Mouse (Mus musculus) heart, embryonic 14.5 days (tissue): ENCODE measurements at regions not wholly inside any gene's neighbourhood (a gene's known extent, or its start where the extent isn't known, plus 50 kb on each side); places are given as distances from the start of the nearest gene placed in this dataset.
A peak's percentile ranks its signal among the peaks of the same experiment; 100 is the strongest.

Experiments
- ATAC-seq: fragments of 200-750 bp; cut with Nextera tagmentation; 2 replicates; pipeline ENCODE4 v1.8.0; 2017; ENCODE audit warnings: low read depth, moderate TSS enrichment; ENCODE audit not compliant: insufficient number of reproducible peaks, insufficient read depth, low FRiP score
- H3K27ac ChIP-seq, 2 experiments: fragments of 200-500 bp in 1 of 2; fragments of 300-500 bp in 1 of 2; sonication (generic) in 1 of 2; replicated peaks in 1 of 2; 2 replicates each; pipeline ENCODE4 v1.5.1; 2012 to 2014; ENCODE audit warnings: low read depth in 2 of 2, low read length in 2 of 2, control low read depth in 1 of 2, mild to moderate bottlenecking in 1 of 2, mixed read lengths in 1 of 2; ENCODE audit not compliant: control insufficient read depth in 1 of 2, insufficient read depth in 1 of 2
- H3K27me3 ChIP-seq: fragments of 300-500 bp; sonication (generic); 2 replicates; pipeline ENCODE4 v1.6.1; 2014; ENCODE audit warnings: mild to moderate bottlenecking, low read length, control low read depth; ENCODE audit not compliant: control insufficient read depth, insufficient read depth
- H3K36me3 ChIP-seq: fragments of 300-500 bp; sonication (generic); 2 replicates; pipeline ENCODE4 v1.6.1; 2014; ENCODE audit warnings: mild to moderate bottlenecking, control low read depth, low read length, mixed read lengths; ENCODE audit not compliant: control insufficient read depth, insufficient read depth
- H3K4me1 ChIP-seq, 2 experiments: fragments of 200-500 bp in 1 of 2; fragments of 300-500 bp in 1 of 2; sonication (generic) in 1 of 2; 2 replicates each; pipeline ENCODE4 v1.6.1; 2012 to 2014; ENCODE audit warnings: low read length in 2 of 2, control low read depth in 1 of 2, mixed read lengths in 1 of 2; ENCODE audit not compliant: control insufficient read depth in 2 of 2, insufficient read depth in 2 of 2
- H3K4me2 ChIP-seq: fragments of 300-500 bp; sonication (generic); 2 replicates; pipeline ENCODE4 v1.6.1; 2014; ENCODE audit warnings: mild to moderate bottlenecking, low read length
- H3K4me3 ChIP-seq, 2 experiments: fragments of 200-500 bp in 1 of 2; fragments of 300-500 bp in 1 of 2; sonication (generic) in 1 of 2; 2 replicates each; pipeline ENCODE4 v1.5.1; 2012 to 2014; ENCODE audit warnings: low read length in 2 of 2, mild to moderate bottlenecking in 2 of 2, control low read depth in 1 of 2, low read depth in 1 of 2, moderate library complexity in 1 of 2; ENCODE audit not compliant: control insufficient read depth in 1 of 2, insufficient read depth in 1 of 2
- H3K9ac ChIP-seq: fragments of 300-500 bp; sonication (generic); 2 replicates; pipeline ENCODE4 v1.6.1; 2014; ENCODE audit warnings: mild to moderate bottlenecking, low read length
- H3K9me3 ChIP-seq: fragments of 300-500 bp; sonication (generic); 2 replicates; pipeline ENCODE4 v1.6.1; 2016; ENCODE audit warnings: low read length, control low read depth; ENCODE audit not compliant: control insufficient read depth
- WGBS: fragments of 180-500 bp; shearing (Covaris S2); extraction: QIAGEN DNeasy Blood & Tissue Kit; methylation state at CpG from one replicate; pipeline ENCODE4 v1.1.7; 2014; 5-methylcytosine and 5-hydroxymethylcytosine counted together

DNA sequence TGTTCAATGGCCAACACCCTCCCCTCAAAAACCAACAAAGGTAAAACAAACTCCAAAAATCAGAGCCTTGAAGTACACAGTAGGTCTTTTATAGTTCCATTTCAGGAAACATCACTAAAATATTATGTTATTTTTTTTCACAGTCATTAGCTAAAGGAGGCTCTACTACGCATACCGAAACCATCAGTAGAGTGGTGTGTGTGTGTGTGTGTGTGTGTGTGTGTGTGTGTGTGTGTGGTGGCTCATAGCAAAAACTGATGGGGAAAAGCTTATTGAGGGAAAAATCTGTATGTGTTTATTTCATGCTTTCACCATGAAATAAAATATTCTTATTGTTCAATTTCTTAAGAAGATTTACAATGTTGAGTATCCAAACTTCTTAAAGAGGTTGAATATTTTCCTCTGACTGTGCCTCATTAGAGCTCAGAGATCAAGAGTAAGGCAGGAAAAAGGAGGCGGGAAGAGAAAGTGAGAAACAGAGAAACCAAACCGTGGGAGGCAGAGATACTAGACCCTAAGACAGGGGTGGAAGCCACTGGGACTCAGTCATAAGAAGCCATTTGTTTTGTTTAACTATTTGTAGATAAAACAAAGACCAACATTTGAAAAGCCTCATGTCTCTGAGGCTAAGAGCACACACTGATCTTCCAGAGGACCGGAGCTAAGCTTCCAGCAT, 159.6 kb downstream of the Icos start:
- H3K27ac ChIP-seq, result no peak overlapping the region
- 53% methylated on average over 5 of the region's 5 CpGs for WGBS
- H3K9me3 ChIP-seq, result no peaks in the 10 kb centered on the region

GRCm38 (mm10) chr1:61137954-61138353, 160.2 kb downstream of the Icos start:
- Histone ChIP-seq H3K4me3 (no peak overlapping the region), H3K36me3 (no peaks in the 10 kb centered on the region), H3K4me2 (no peak overlapping the region), H3K9ac (no peak overlapping the region), H3K4me1 (peaks cover 0 to 15% of the 10 kb centered on the region in 2 experiments; a peak in 2 of 4 replicates), H3K27me3 (no peaks in the 10 kb centered on the region), H3K9me3 (no peaks in the 10 kb centered on the region), H3K27ac (no peak overlapping the region)
- ATAC-seq, result no peak
- 70% methylated on average over 11 of the region's 11 CpGs for WGBS

More for the DNA sequence above, 159.6 kb downstream of the Icos start:
- Histone ChIP-seq H3K9ac (no peak overlapping the region), H3K36me3 (no peaks in the 10 kb centered on the region), H3K4me1 (peaks cover 0 to 13% of the 10 kb centered on the region in 2 experiments; a peak in 2 of 4 replicates), H3K4me3 (no peak overlapping the region), H3K4me2 (no peak overlapping the region), H3K27me3 (no peaks in the 10 kb centered on the region)
- no peak for ATAC-seq

GRCm38 (mm10) chr1:61139291-61139983, 161.7 kb downstream of the Icos start:
- WGBS, result 16% methylated on average over 15 of the region's 15 CpGs
- H3K4me2 ChIP-seq, result peak overlapping the region; percentile 63
- no peak overlapping the region for H3K27ac ChIP-seq
- peak overlapping the region; percentile 31; the same call in 1 of the 2 replicates for H3K9ac ChIP-seq
- ATAC-seq, result no peak
- no peaks in the 10 kb centered on the region for H3K27me3 ChIP-seq
- H3K36me3 ChIP-seq, result no peaks in the 10 kb centered on the region
- H3K4me1 ChIP-seq, result peaks cover 6 to 21% of the 10 kb centered on the region in 2 experiments
- H3K9me3 ChIP-seq, result no peaks in the 10 kb centered on the region
- H3K4me3 ChIP-seq, result peak overlapping the region; percentile 26 to 30

GRCm38 (mm10) chr1:61139984-61140648, 162.4 kb downstream of the Icos start:
- no peak overlapping the region for H3K27ac ChIP-seq

GRCm38 (mm10) chr1:61140870-61141591, 163.3 kb downstream of the Icos start:
- no peak overlapping the region for H3K9ac ChIP-seq
- H3K4me2 ChIP-seq, result no peak overlapping the region
- no peak overlapping the region for H3K27ac ChIP-seq
- ATAC-seq, result no peak
- no peaks in the 10 kb centered on the region for H3K36me3 ChIP-seq
- WGBS, result 43% methylated on average over 9 of the region's 9 CpGs
- no peak overlapping the region for H3K4me3 ChIP-seq
- no peaks in the 10 kb centered on the region for H3K27me3 ChIP-seq
- H3K9me3 ChIP-seq, result no peaks in the 10 kb centered on the region
- H3K4me1 ChIP-seq, result peaks cover 11 to 21% of the 10 kb centered on the region in 2 experiments

More at GRCm38 (mm10) chr1:61139984-61140648, 162.4 kb downstream of the Icos start:
- Histone ChIP-seq H3K4me3 (no peak overlapping the region), H3K27me3 (no peaks in the 10 kb centered on the region), H3K9me3 (no peaks in the 10 kb centered on the region), H3K9ac (no peak overlapping the region), H3K36me3 (no peaks in the 10 kb centered on the region), H3K4me2 (no peak overlapping the region), H3K4me1 (peaks cover 9 to 21% of the 10 kb centered on the region in 2 experiments)
- 45% methylated on average over 10 of the region's 10 CpGs for WGBS
- ATAC-seq, result no peak

DNA sequence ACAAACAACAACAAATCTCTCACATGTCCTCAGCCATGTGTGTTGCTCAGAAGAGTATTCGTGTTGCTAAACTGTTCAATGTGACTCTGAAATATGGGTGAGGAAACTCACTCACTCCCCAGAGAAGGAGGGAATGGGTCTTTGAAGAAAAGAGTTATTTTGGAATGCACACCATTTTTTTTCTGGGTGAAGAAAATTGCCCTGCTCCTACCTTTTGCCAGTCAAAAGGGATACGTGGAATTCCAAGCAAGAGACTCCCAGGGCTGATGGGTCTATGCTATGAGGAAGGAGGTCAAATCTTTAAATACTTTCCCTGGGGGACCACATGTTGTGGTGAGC, 163.8 kb downstream of the Icos start:
- Histone ChIP-seq H3K36me3 (no peaks in the 10 kb centered on the region), H3K9ac (no peak overlapping the region), H3K27me3 (no peaks in the 10 kb centered on the region), H3K9me3 (no peaks in the 10 kb centered on the region), H3K4me3 (no peak overlapping the region), H3K27ac (no peak overlapping the region), H3K4me1 (peaks cover 11 to 21% of the 10 kb centered on the region in 2 experiments), H3K4me2 (no peak overlapping the region)
- ATAC-seq, result no peak
- 64% methylated on average over 2 of the region's 2 CpGs for WGBS

- Histone ChIP-seq H3K4me1 (peaks cover 11 to 21% of the 10 kb centered on the region in 2 experiments), H3K9me3 (no peaks in the 10 kb centered on the region), H3K4me3 (no peak overlapping the region), H3K36me3 (no peaks in the 10 kb centered on the region), H3K4me2 (no peak overlapping the region), H3K9ac (no peak overlapping the region), H3K27me3 (no peaks in the 10 kb centered on the region), H3K27ac (no peak overlapping the region)
- WGBS, result 58% methylated on average over 9 of the region's 9 CpGs
- no peak for ATAC-seq
These were observed 164.2 kb downstream of the Icos start for GRCm38 (mm10) chr1:61141952-61142351.
